Mouse (Mus musculus) stomach, embryonic 14.5 days (tissue): ENCODE measurements around the gene Bpifc. TPM values are rescaled to one million over a fixed set of nuclear protein-coding genes. Genes with fewer than 3 reads are reported as not detected.

Experiments used
- ATAC-seq: fragments of 200-750 bp; cut with Nextera tagmentation; 2 replicates; pipeline ENCODE4 v1.8.0; 2017; ENCODE audit warnings: low read depth, moderate TSS enrichment; ENCODE audit not compliant: insufficient number of reproducible peaks, insufficient read depth, low FRiP score
- H3K27ac ChIP-seq: fragments of 300-500 bp; sonication (generic); 2 replicates; pipeline ENCODE4 v1.5.1; 2014; ENCODE audit warnings: mild to moderate bottlenecking, low read length, moderate library complexity, mixed read lengths
- H3K27me3 ChIP-seq: fragments of 300-500 bp; sonication (generic); 2 replicates; pipeline ENCODE4 v1.6.1; 2014; ENCODE audit warnings: low read length, control low read depth, mixed read lengths; ENCODE audit not compliant: control insufficient read depth, insufficient read depth
- H3K36me3 ChIP-seq: fragments of 300-500 bp; sonication (generic); 2 replicates; pipeline ENCODE4 v1.6.1; 2014; ENCODE audit warnings: mild to moderate bottlenecking, control low read depth, low read length, moderate library complexity, mixed read lengths; ENCODE audit not compliant: control insufficient read depth, insufficient read depth
- H3K4me1 ChIP-seq: fragments of 300-500 bp; sonication (generic); 2 replicates; pipeline ENCODE4 v1.6.1; 2014; ENCODE audit warnings: low read length, control low read depth, mixed read lengths; ENCODE audit not compliant: control insufficient read depth, insufficient read depth
- H3K4me2 ChIP-seq: fragments of 300-500 bp; sonication (generic); replicated peaks from 2 replicates; pipeline ENCODE4 v1.6.1; 2014; ENCODE audit warnings: low read depth, low read length, control low read depth
- H3K4me3 ChIP-seq: fragments of 300-500 bp; sonication (generic); 2 replicates; pipeline ENCODE4 v1.5.1; 2014; ENCODE audit warnings: low read depth, low read length, control low read depth
- H3K9ac ChIP-seq: fragments of 300-500 bp; sonication (generic); replicated peaks from 2 replicates; pipeline ENCODE4 v1.6.1; 2014; ENCODE audit warnings: low read depth, mild to moderate bottlenecking, control low read depth, low read length, moderate library complexity, mixed read lengths
- H3K9me3 ChIP-seq: fragments of 300-500 bp; sonication (generic); 2 replicates; pipeline ENCODE4 v1.6.1; 2016; ENCODE audit warnings: low read depth, low read length, control low read depth; ENCODE audit not compliant: control insufficient read depth
- WGBS: fragments of 180-500 bp; shearing (Covaris S2); extraction: QIAGEN DNeasy Blood & Tissue Kit; methylation state at CpG from one replicate; pipeline ENCODE4 v1.1.7; 2014; 5-methylcytosine and 5-hydroxymethylcytosine counted together
- polyA plus RNA-seq: library from polyadenylated mRNA; unstranded; fragments of >200 nt; fragmentation: Nextera tagmentation; extraction: Ambion mirVana; gene quantifications from 2 replicates; pipeline ENCODE4 v1.2.1, GENCODE M21; 2014

The Bpifc gene
- polyA plus RNA-seq, 1 experiment from 2014 or later, result 0.23 TPM

- peak overlapping the region; percentile 78 for H3K4me2 ChIP-seq
- H3K9me3 ChIP-seq, result no peaks in the 10 kb centered on the region
- no peaks in the 10 kb centered on the region for H3K27me3 ChIP-seq
- no peaks in the 10 kb centered on the region for H3K4me1 ChIP-seq
- H3K4me3 ChIP-seq, result peak overlapping the region; percentile 97
- WGBS, result 3% methylated on average over 20 of the region's 20 CpGs
- 0 out of 2 replicates have a peak, but pooled peaks have one; percentile 5 for ATAC-seq
- peaks cover 18% of the 10 kb centered on the region for H3K36me3 ChIP-seq
- H3K9ac ChIP-seq, result peak overlapping the region; percentile 84
- peak overlapping the region; percentile 35 for H3K27ac ChIP-seq
These were observed 54.8 kb downstream of the Bpifc start for GRCm38 (mm10) chr10:85956871-85957419.

DNA sequence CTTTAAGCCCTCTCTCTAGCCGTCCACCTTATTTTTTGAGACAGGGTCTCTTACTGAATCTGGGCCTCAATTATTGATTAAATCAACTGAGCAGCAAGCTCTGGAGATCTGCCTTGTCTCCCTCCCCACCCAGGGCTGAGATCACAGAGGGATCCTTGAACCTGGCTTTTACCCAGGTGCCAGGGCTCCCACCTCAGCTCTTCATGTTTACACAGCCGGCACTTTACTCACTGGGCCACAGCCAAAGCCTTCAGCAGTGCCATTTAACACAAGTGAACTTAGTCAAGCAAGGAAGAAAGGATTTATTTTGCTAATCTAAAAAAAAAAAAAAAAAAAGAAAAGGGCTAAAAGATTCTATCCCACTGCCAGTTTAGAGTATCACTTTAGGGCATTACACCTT lies 57.3 kb downstream of the Bpifc start:
- peaks cover 39% of the 10 kb centered on the region for H3K36me3 ChIP-seq
- no peak for ATAC-seq

GRCm38 (mm10) chr10:85953401-85953800 lies 58.3 kb downstream of the Bpifc start:
- no peak overlapping the region for H3K9ac ChIP-seq
- no peak overlapping the region for H3K27ac ChIP-seq
- WGBS, result 83% methylated on average over 3 of the region's 3 CpGs
- no peaks in the 10 kb centered on the region for H3K4me1 ChIP-seq
- H3K4me3 ChIP-seq, result no peak overlapping the region
- H3K27me3 ChIP-seq, result no peaks in the 10 kb centered on the region
- ATAC-seq, result no peak
- H3K36me3 ChIP-seq, result peaks cover 49% of the 10 kb centered on the region
- no peak overlapping the region for H3K4me2 ChIP-seq
- no peaks in the 10 kb centered on the region for H3K9me3 ChIP-seq

More for the DNA sequence above, 57.3 kb downstream of the Bpifc start:
- no peaks in the 10 kb centered on the region for H3K9me3 ChIP-seq
- no peaks in the 10 kb centered on the region for H3K27me3 ChIP-seq
- no peaks in the 10 kb centered on the region for H3K4me1 ChIP-seq
- H3K27ac ChIP-seq, result no peak overlapping the region
- no peak overlapping the region for H3K4me3 ChIP-seq
- H3K9ac ChIP-seq, result no peak overlapping the region
- 67% methylated on average over 2 of the region's 2 CpGs for WGBS
- H3K4me2 ChIP-seq, result no peak overlapping the region

DNA sequence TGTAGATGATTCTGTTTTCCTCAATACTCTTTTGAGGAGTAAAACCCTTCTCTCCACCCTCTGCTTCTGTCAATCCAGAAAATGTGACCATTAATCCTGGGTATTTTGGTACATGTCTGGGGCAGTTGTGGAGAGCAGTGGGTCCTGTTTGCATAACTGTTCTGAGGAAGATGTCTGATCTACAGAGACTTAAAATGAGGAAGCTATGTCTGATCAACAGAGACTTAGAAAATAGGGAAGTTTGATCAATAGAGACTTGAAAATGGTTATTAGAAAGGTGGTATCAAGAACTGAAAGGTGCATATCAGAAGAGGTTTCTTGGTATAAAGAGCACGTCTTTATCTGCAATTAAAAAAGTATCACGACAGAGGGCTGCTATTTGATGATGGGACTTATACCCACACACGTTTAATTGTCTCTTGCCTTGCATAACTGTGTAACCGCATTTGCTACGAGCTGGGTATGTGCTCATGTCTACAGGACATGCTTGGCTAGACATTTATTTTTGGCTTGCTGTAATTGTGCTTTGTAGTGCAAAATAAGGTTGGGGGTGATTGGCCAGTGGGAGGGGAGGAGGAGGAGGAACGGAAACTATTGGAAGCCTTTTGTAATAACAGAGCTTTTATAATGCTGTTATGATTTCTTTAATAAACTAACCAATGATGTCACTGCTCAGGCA lies 59.8 kb downstream of the Bpifc start:
- Histone ChIP-seq H3K36me3 (peaks cover 52% of the 10 kb centered on the region), H3K4me1 (no peaks in the 10 kb centered on the region), H3K27ac (no peak overlapping the region), H3K9ac (no peak overlapping the region), H3K4me3 (no peak overlapping the region), H3K9me3 (no peaks in the 10 kb centered on the region), H3K27me3 (no peaks in the 10 kb centered on the region), H3K4me2 (no peak overlapping the region)
- no peak for ATAC-seq
- 87% methylated on average over 6 of the region's 6 CpGs for WGBS

DNA sequence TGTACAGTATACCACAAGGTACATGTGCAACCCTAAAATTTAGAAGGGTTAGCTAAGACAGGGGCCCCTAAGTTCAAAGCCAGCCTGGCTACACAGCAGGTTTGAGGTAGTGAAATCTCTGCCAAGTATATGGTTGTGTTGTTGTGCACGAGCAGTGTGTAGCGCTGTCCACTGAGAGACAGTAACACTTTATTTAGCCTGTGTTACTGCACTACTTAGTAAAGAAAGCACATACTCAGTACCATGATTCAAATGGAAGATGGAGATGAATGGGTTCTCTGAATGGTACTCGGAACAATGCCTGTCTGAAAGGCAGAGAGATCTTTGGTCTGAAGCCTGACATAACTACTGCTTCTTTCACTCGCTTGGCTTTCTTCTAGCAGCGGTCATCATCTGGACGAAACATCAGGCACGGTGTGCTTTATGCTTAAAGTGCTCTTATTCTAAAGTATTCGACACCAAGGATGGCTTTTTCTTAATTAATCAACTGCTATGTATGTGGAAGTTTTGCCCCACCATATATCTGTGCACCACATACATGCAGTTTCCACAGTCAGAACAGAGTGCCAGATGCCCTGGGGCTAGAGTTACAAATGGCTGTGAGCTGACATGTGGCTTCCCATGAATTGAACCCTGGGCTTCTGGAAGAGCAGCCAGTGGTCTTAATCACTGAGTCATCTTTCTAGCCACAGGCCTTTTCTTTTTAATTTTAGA lies 63.1 kb downstream of the Bpifc start:
- Histone ChIP-seq H3K4me3 (no peak overlapping the region), H3K9ac (no peak overlapping the region), H3K4me1 (no peaks in the 10 kb centered on the region), H3K4me2 (no peak overlapping the region), H3K36me3 (peaks cover 68% of the 10 kb centered on the region), H3K9me3 (no peaks in the 10 kb centered on the region), H3K27me3 (no peaks in the 10 kb centered on the region), H3K27ac (no peak overlapping the region)
- no peak for ATAC-seq
- WGBS, result 95% methylated on average over 8 of the region's 8 CpGs

GRCm38 (mm10) chr10:85936280-85936965 lies 75.3 kb downstream of the Bpifc start:
- Histone ChIP-seq H3K27ac (no peak overlapping the region), H3K36me3 (peaks cover 48% of the 10 kb centered on the region), H3K4me2 (no peak overlapping the region), H3K4me1 (no peaks in the 10 kb centered on the region; the same call in 1 of the 2 replicates), H3K27me3 (no peaks in the 10 kb centered on the region), H3K4me3 (no peak overlapping the region), H3K9me3 (no peaks in the 10 kb centered on the region), H3K9ac (no peak overlapping the region)
- WGBS, result 92% methylated on average over 6 of the region's 6 CpGs
- ATAC-seq, result no peak

- peaks cover 3% of the 10 kb centered on the region; the same call in 1 of the 2 replicates for H3K4me1 ChIP-seq
- no peaks in the 10 kb centered on the region for H3K36me3 ChIP-seq
- no peak overlapping the region for H3K27ac ChIP-seq
- 0 out of 2 replicates have a peak, but pooled peaks cover 5% of the 10 kb centered on the region for H3K27me3 ChIP-seq
- 91% methylated on average over 11 of the region's 11 CpGs for WGBS
- no peaks in the 10 kb centered on the region for H3K9me3 ChIP-seq
- H3K4me3 ChIP-seq, result no peak overlapping the region
- ATAC-seq, result no peak
- no peak overlapping the region for H3K4me2 ChIP-seq
- no peak overlapping the region for H3K9ac ChIP-seq
These were observed 81.7 kb downstream of the Bpifc start for GRCm38 (mm10) chr10:85929962-85930361.

DNA sequence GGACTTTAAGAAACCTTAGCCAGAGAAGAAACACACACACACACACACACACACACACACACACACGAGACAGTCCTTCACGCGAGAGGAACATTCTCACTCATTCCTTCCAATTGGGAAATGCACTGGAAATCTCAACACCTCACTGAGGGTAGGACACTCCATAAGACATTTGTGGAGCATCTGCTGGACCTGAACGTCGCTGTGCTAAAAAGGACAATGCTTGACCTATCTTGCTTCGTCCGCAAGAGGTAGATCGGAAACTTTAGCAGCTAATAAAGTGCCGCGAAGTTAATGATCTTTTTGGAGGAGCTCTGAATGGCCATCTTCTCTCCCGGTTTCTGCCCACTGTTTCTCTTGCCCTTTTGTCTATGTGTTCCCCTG lies 82.5 kb downstream of the Bpifc start:
- Histone ChIP-seq H3K36me3 (no peaks in the 10 kb centered on the region), H3K4me3 (peak overlapping the region; percentile 42; the same call in 1 of the 2 replicates), H3K9ac (no peak overlapping the region), H3K9me3 (no peaks in the 10 kb centered on the region), H3K27ac (no peak overlapping the region), H3K4me2 (peak overlapping the region; percentile 90; the same call in 1 of the 2 replicates), H3K4me1 (peaks cover 3% of the 10 kb centered on the region; the same call in 1 of the 2 replicates), H3K27me3 (0 out of 2 replicates have a peak, but pooled peaks cover 5% of the 10 kb centered on the region)
- 40% methylated on average over 11 of the region's 11 CpGs for WGBS
- no peak for ATAC-seq
